In the genomic region with DNA sequence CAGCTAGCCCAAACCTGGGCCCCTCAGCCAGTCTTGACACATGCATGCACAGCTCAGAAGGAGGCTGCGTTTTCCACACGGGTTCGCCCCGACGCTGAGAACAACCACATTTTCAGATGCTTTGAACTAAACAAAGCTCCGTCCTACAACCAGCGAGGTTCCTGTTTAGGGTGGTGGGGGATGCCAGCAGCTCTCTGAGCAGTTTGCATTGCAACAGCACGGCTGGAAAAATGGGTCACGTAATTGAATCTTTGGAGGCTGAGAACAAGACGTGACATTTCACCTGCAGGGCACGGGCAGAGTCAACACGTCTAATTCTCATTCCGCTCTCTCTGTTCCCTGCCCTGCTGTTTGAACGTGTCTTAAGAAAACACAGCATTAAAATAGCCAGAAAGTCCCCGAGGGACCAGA, we compare ENCODE assay signal across 9 mouse cellular contexts.
A peak's percentile ranks its signal among the peaks of the same experiment; 100 is the strongest.
DNase-seq lines count a peak whose midpoint lies in the region; ATAC-seq and TF ChIP-seq lines count a peak whose summit lies in the region.
"Had no signal": no experiment of that assay in that cellular context is flagged by ENCODE, and none has a peak within 500 bp of the region (broad histone marks: within the 10 kb centered on the region; RNA-seq: fewer than 3 reads in every experiment).

No protein-coding gene starts in this region.

- no peaks in the 10 kb centered on the region for H3K9me3 ChIP-seq in heart, postnatal 0 days (replicated peaks; ENCODE audit: control insufficient read depth, low read length)
- no peaks in the 10 kb centered on the region for H3K9me3 ChIP-seq in embryonic facial prominence, embryonic 15.5 days (replicated peaks)
- H3K9me3 ChIP-seq in midbrain, postnatal 0 days (ENCODE audit: low read length) = no peaks in the 10 kb centered on the region

- no peak overlapping the region for H3K9ac ChIP-seq in heart, postnatal 0 days (replicated peaks; ENCODE audit: low read depth, low read length)
- no peak overlapping the region for H3K9ac ChIP-seq in embryonic facial prominence, embryonic 15.5 days
- no peak overlapping the region for H3K9ac ChIP-seq in midbrain, postnatal 0 days (replicated peaks; ENCODE audit: low read length, poor library complexity, severe bottlenecking)

- H3K27me3 ChIP-seq in heart, postnatal 0 days (ENCODE audit: control insufficient read depth, insufficient read depth, low read length) = no peaks in the 10 kb centered on the region
- H3K27me3 ChIP-seq in embryonic facial prominence, embryonic 15.5 days = no peaks in the 10 kb centered on the region; the same call in 1 of the 2 replicates
- no peaks in the 10 kb centered on the region for H3K27me3 ChIP-seq in midbrain, postnatal 0 days (ENCODE audit: insufficient read depth, low read length)

- H3K4me3 ChIP-seq in heart, postnatal 0 days (ENCODE audit: low read depth, low read length) = no peak overlapping the region
- H3K4me3 ChIP-seq in embryonic facial prominence, embryonic 15.5 days (replicated peaks) = no peak overlapping the region
- no peak overlapping the region for H3K4me3 ChIP-seq in midbrain, postnatal 0 days (ENCODE audit: low read depth, low read length)

- TF ChIP-seq CTCF in heart, postnatal 0 days (IDR thresholded peaks at IDR 0.05; ENCODE audit: low read depth) = no peak
- TF ChIP-seq CTCF in midbrain, postnatal 0 days (IDR thresholded peaks at IDR 0.05) = no peak

- no peak overlapping the region for H3K27ac ChIP-seq in heart, postnatal 0 days (ENCODE audit: low read depth)
- no peak overlapping the region for H3K27ac ChIP-seq in embryonic facial prominence, embryonic 15.5 days (replicated peaks)
- no peak overlapping the region for H3K27ac ChIP-seq in midbrain, postnatal 0 days (ENCODE audit: low read depth, low read length)
- H3K27ac ChIP-seq: macrophage had no signal

- H3K36me3 ChIP-seq in heart, postnatal 0 days (replicated peaks; ENCODE audit: control insufficient read depth, insufficient read depth, low read length) = no peaks in the 10 kb centered on the region
- H3K36me3 ChIP-seq in embryonic facial prominence, embryonic 15.5 days = no peaks in the 10 kb centered on the region
- H3K36me3 ChIP-seq in midbrain, postnatal 0 days (ENCODE audit: insufficient read depth, low read length) = no peaks in the 10 kb centered on the region

- WGBS in heart, postnatal 0 days = 46% methylated on average over 15 of the region's 15 CpGs
- WGBS in embryonic facial prominence, embryonic 15.5 days = 6% methylated on average over 15 of the region's 15 CpGs
- 38% methylated on average over 15 of the region's 15 CpGs for WGBS in midbrain, postnatal 0 days

- ATAC-seq in heart, postnatal 0 days (ENCODE audit: insufficient read depth, low read depth) = no peak
- no peak for ATAC-seq in embryonic facial prominence, embryonic 15.5 days (ENCODE audit: insufficient number of reproducible peaks, low FRiP score, low TSS enrichment, low read depth)
- no peak for ATAC-seq in midbrain, postnatal 0 days (ENCODE audit: low FRiP score)
- ATAC-seq in activated CD4-positive, CD25-positive, alpha-beta regulatory T cell, adult 4 months = no peak
- no peak for ATAC-seq in megakaryocyte, adult 5-6 weeks (ENCODE audit: poor library complexity, severe bottlenecking)

- intact Hi-C loops in heart, postnatal 14 days (cut with DNase I) = no loop called here

- DNase-seq in heart, postnatal 0 days (ENCODE audit: low spot score) = no peak
- DNase-seq in heart, postnatal 14 days = no peak
- DNase-seq in adrenal gland, postnatal 14 days = peak; percentile 56
- DNase-seq in midbrain, postnatal 0 days (ENCODE audit: low spot score) = peak; percentile 39
- no peak for DNase-seq in ovary, postnatal 14 days (ENCODE audit: low spot score)

- peaks cover 5% of the 10 kb centered on the region; the same call in 1 of the 2 replicates for H3K4me1 ChIP-seq in heart, postnatal 0 days (ENCODE audit: control insufficient read depth, insufficient read depth)
- H3K4me1 ChIP-seq in embryonic facial prominence, embryonic 15.5 days = peaks cover 12% of the 10 kb centered on the region; the same call in 1 of the 2 replicates
- no peaks in the 10 kb centered on the region for H3K4me1 ChIP-seq in midbrain, postnatal 0 days (ENCODE audit: insufficient read depth, low read length)

- TF ChIP-seq EP300 in heart, postnatal 0 days (IDR thresholded peaks at IDR 0.05; ENCODE audit: low read depth) = no peak

- H3K4me2 ChIP-seq in heart, postnatal 0 days (ENCODE audit: low read depth, low read length) = peak overlapping the region; percentile 36
- peak overlapping the region; percentile 32 for H3K4me2 ChIP-seq in embryonic facial prominence, embryonic 15.5 days (replicated peaks)
- 0 out of 2 replicates have a peak overlapping the region, but pooled peaks have one; percentile 15 for H3K4me2 ChIP-seq in midbrain, postnatal 0 days (ENCODE audit: low read depth, low read length, poor library complexity, severe bottlenecking)

Comparison
In these comparisons a context has a peak if more than half of its experiments do, and no peak if none do; other contexts are left out.
1. DNase-seq: peak in adrenal gland, postnatal 14 days (single experiment) and midbrain, postnatal 0 days (single experiment); none in heart, postnatal 0 days (single experiment), heart, postnatal 14 days (0 of 2) and ovary, postnatal 14 days (single experiment).
2. Peak in every context shown above with its lines, with median percentiles within 50 percentile points of each other: H3K4me2 ChIP-seq.